Mouse (Mus musculus) liver, adult (tissue): Measurements from ENCODE around the gene 2310050C09Rik.

Experiments used
- GATA4 ChIP-seq: IDR thresholded peaks from 2 replicates; pipeline ENCODE4 v1.6.1; 2014; ENCODE audit warnings: mild to moderate bottlenecking, low read length; ENCODE audit not compliant: insufficient replicate concordance

Gene 2310050C09Rik

GRCm38 (mm10) chr3:92870116-92870515 is at the start of gene 2310050C09Rik:
2310050C09Rik (minus strand) TSS chr3:92870216.
- TF ChIP-seq GATA4, result no peak

GRCm38 (mm10) chr3:92907571-92907970 is 37.6 kb upstream of the 2310050C09Rik start:
- no peak for TF ChIP-seq GATA4

- TF ChIP-seq GATA4, result no peak
Measured at GRCm38 (mm10) chr3:92905182-92905581, 35.2 kb upstream of the 2310050C09Rik start.

GRCm38 (mm10) chr3:92903640-92904039 is 33.6 kb upstream of the 2310050C09Rik start:
- no peak for TF ChIP-seq GATA4

- TF ChIP-seq GATA4, result no peak
Measured at GRCm38 (mm10) chr3:92902992-92903391, 33.0 kb upstream of the 2310050C09Rik start.

- no peak for TF ChIP-seq GATA4
Measured at GRCm38 (mm10) chr3:92894489-92894888, 24.5 kb upstream of the 2310050C09Rik start.

GRCm38 (mm10) chr3:92894063-92894462 is 24.0 kb upstream of the 2310050C09Rik start:
- no peak for TF ChIP-seq GATA4

GRCm38 (mm10) chr3:92874180-92874579 is 4.2 kb upstream of the 2310050C09Rik start:
- no peak for TF ChIP-seq GATA4

GRCm38 (mm10) chr3:92851186-92851585 is 18.8 kb downstream of the 2310050C09Rik start, which contains the start of gene Lce1l:
Lce1l (minus strand) TSS chr3:92851286.
- TF ChIP-seq GATA4, result no peak

- TF ChIP-seq GATA4, result no peak
Measured at GRCm38 (mm10) chr3:92827108-92827507, 42.9 kb downstream of the 2310050C09Rik start, which contains the start of gene Kprp. Kprp (minus strand) TSS chr3:92827247.

GRCm38 (mm10) chr3:92825808-92826207 is 44.2 kb downstream of the 2310050C09Rik start:
- TF ChIP-seq GATA4, result no peak
